ENCODE assay signal across 8 mouse cellular contexts in genomic region chr13:51793425-51793891, GRCm38 (mm10). TPM values are rescaled to one million over a fixed set of nuclear protein-coding genes. Genes with fewer than 3 reads are reported as not detected.
DNase-seq lines count a peak whose midpoint lies in the region; ATAC-seq and TF ChIP-seq lines count a peak whose summit lies in the region.

TSS of gene Sema4d (minus strand) at chr13:51793747.

- no peaks in the 10 kb centered on the region for H3K36me3 ChIP-seq in heart, adult 2 months (ENCODE audit: control insufficient read depth, insufficient read depth, low read length)
- H3K36me3 ChIP-seq in kidney, adult 2 months (ENCODE audit: control insufficient read depth, insufficient read depth, low read length): no peaks in the 10 kb centered on the region
- no peaks in the 10 kb centered on the region for H3K36me3 ChIP-seq in limb, embryonic 14.5 days (ENCODE audit: control insufficient read depth, insufficient read depth, low read length)
- H3K36me3 ChIP-seq in midbrain, embryonic 14.5 days (ENCODE audit: control insufficient read depth, insufficient read depth, low read length): no peaks in the 10 kb centered on the region
- no peaks in the 10 kb centered on the region for H3K36me3 ChIP-seq in spleen, adult 2 months (ENCODE audit: control insufficient read depth, insufficient read depth, low read length)

- no peak for TF ChIP-seq CTCF in heart, adult 2 months (IDR thresholded peaks at IDR 0.05)
- TF ChIP-seq CTCF in kidney, adult 2 months (conservative IDR thresholded peaks at IDR 0.05; ENCODE audit: insufficient read depth, insufficient read length, low read depth, low read length): no peak
- TF ChIP-seq CTCF in spleen, adult 2 months (IDR thresholded peaks at IDR 0.05; ENCODE audit: extremely low read depth, insufficient read depth, insufficient read length, insufficient replicate concordance): no peak

- no peak for TF ChIP-seq EP300 in heart, adult 2 months (IDR thresholded peaks at IDR 0.05; ENCODE audit: insufficient read depth, low read depth, low read length)

- peak; percentile 15 for DNase-seq in ovary, postnatal 10 days (ENCODE audit: low spot score)
- no peak for DNase-seq in ovary, adult 18-20 months (ENCODE audit: low spot score)
- DNase-seq in embryo, embryonic 11 days: peak; percentile 93
- peak; percentile 56 to 67 for DNase-seq in heart, adult 2 months
- peak; percentile 79 for DNase-seq in kidney, adult 2 months
- DNase-seq in limb, embryonic 14.5 days (ENCODE audit: low spot score): peak; percentile 80
- DNase-seq in midbrain, embryonic 14.5 days: peak; percentile 93
- peak in 1 of 2 experiments; percentile 76 for DNase-seq in spleen, adult 2 months (ENCODE audit: low read depth in 1 of 2, low spot score in 2 of 2)

- no peaks in the 10 kb centered on the region for H3K79me2 ChIP-seq in heart, adult 2 months (replicated peaks; ENCODE audit: control insufficient read depth, insufficient read depth, low read length)

- H3K9me3 ChIP-seq in limb, embryonic 14.5 days (ENCODE audit: control insufficient read depth, low read length): no peaks in the 10 kb centered on the region
- no peaks in the 10 kb centered on the region for H3K9me3 ChIP-seq in midbrain, embryonic 14.5 days (ENCODE audit: control insufficient read depth, low read length)

- H3K4me3 ChIP-seq in heart, adult 2 months: peak within 1 kb of the TSS; percentile 60
- H3K4me3 ChIP-seq in kidney, adult 2 months (ENCODE audit: insufficient read depth, low read depth, low read length): peak within 1 kb of the TSS; percentile 74
- peak within 1 kb of the TSS; percentile 82 for H3K4me3 ChIP-seq in limb, embryonic 14.5 days (replicated peaks; ENCODE audit: low read length)
- peak within 1 kb of the TSS; percentile 78 for H3K4me3 ChIP-seq in midbrain, embryonic 14.5 days (replicated peaks; ENCODE audit: low read depth, low read length)
- H3K4me3 ChIP-seq in spleen, adult 2 months (ENCODE audit: extremely low read depth, insufficient read depth, insufficient read length): peak within 1 kb of the TSS; percentile 88

- peaks cover 4% of the 10 kb centered on the region; the same call in 1 of the 2 replicates for H3K4me1 ChIP-seq in heart, adult 2 months (ENCODE audit: control insufficient read depth, insufficient read depth, low read length)
- peaks cover 17% of the 10 kb centered on the region; the same call in 1 of the 2 replicates for H3K4me1 ChIP-seq in kidney, adult 2 months (ENCODE audit: control insufficient read depth, insufficient read depth, low read length)
- peaks cover 10% of the 10 kb centered on the region for H3K4me1 ChIP-seq in limb, embryonic 14.5 days (ENCODE audit: control insufficient read depth, insufficient read depth, low read length)
- peaks cover 8% of the 10 kb centered on the region for H3K4me1 ChIP-seq in midbrain, embryonic 14.5 days (ENCODE audit: control insufficient read depth, insufficient read depth, low read length)
- peaks cover 26% of the 10 kb centered on the region for H3K4me1 ChIP-seq in spleen, adult 2 months (ENCODE audit: control insufficient read depth, insufficient read depth, insufficient read length)

- peak within 1 kb of the TSS; percentile 98 for H3K4me2 ChIP-seq in limb, embryonic 14.5 days (replicated peaks; ENCODE audit: low read depth, low read length, severe bottlenecking)
- H3K4me2 ChIP-seq in midbrain, embryonic 14.5 days (ENCODE audit: low read length): peak within 1 kb of the TSS; percentile 96

- intact Hi-C loops in heart, adult 2 months (cut with DNase I): no loop called here

- peak within 1 kb of the TSS; percentile 88 for H3K9ac ChIP-seq in heart, adult 2 months (ENCODE audit: low read depth, low read length)
- H3K9ac ChIP-seq in limb, embryonic 14.5 days (ENCODE audit: low read depth, low read length, severe bottlenecking): peak within 1 kb of the TSS; percentile 73
- peak within 1 kb of the TSS; percentile 85 for H3K9ac ChIP-seq in midbrain, embryonic 14.5 days (replicated peaks; ENCODE audit: low read length)

- WGBS in heart, adult 2 months: under 1% methylated on average over 38 of the region's 52 CpGs
- under 1% methylated on average over 47 of the region's 52 CpGs for WGBS in kidney, adult 2 months
- WGBS in limb, embryonic 14.5 days: 3% methylated on average over 29 of the region's 52 CpGs
- WGBS in midbrain, embryonic 14.5 days: under 1% methylated on average over 39 of the region's 52 CpGs
- WGBS in spleen, adult 2 months: under 1% methylated on average over 41 of the region's 52 CpGs

- H3K27me3 ChIP-seq in heart, adult 2 months (ENCODE audit: control insufficient read depth, insufficient read depth, low read length): no peaks in the 10 kb centered on the region
- no peaks in the 10 kb centered on the region for H3K27me3 ChIP-seq in kidney, adult 2 months (replicated peaks; ENCODE audit: control insufficient read depth, insufficient read depth, low read length)
- H3K27me3 ChIP-seq in limb, embryonic 14.5 days (ENCODE audit: control insufficient read depth, insufficient read depth, low read length): 0 out of 2 replicates have a peak, but pooled peaks cover 5% of the 10 kb centered on the region
- H3K27me3 ChIP-seq in midbrain, embryonic 14.5 days (ENCODE audit: control insufficient read depth, insufficient read depth, low read length): peaks cover 13% of the 10 kb centered on the region
- H3K27me3 ChIP-seq in spleen, adult 2 months (ENCODE audit: control insufficient read depth, insufficient read depth, low read length): no peaks in the 10 kb centered on the region

- no peak for TF ChIP-seq POLR2A in heart, adult 2 months (IDR thresholded peaks at IDR 0.05; ENCODE audit: insufficient read depth, low read depth, low read length)
- no peak for TF ChIP-seq POLR2A in kidney, adult 2 months (IDR thresholded peaks at IDR 0.05; ENCODE audit: low read depth, low read length)
- no peak for TF ChIP-seq POLR2A in limb, embryonic 14.5 days (IDR thresholded peaks at IDR 0.05; ENCODE audit: borderline replicate concordance, extremely low read depth, insufficient read depth, insufficient read length)
- TF ChIP-seq POLR2A in spleen, adult 2 months (IDR thresholded peaks at IDR 0.05; ENCODE audit: low read depth, low read length): peak; percentile 42; the same call in 1 of the 2 replicates

- peak within 1 kb of the TSS; percentile 83 for H3K27ac ChIP-seq in heart, adult 2 months
- H3K27ac ChIP-seq in kidney, adult 2 months (ENCODE audit: insufficient read depth, low read depth, low read length): peak within 1 kb of the TSS; percentile 62
- H3K27ac ChIP-seq in limb, embryonic 14.5 days (replicated peaks; ENCODE audit: low read depth, low read length): no peak within 1 kb of the TSS
- peak within 1 kb of the TSS; percentile 74 for H3K27ac ChIP-seq in midbrain, embryonic 14.5 days (replicated peaks; ENCODE audit: low read depth, low read length)
- H3K27ac ChIP-seq in spleen, adult 2 months (ENCODE audit: insufficient read depth, low read length): peak within 1 kb of the TSS; percentile 93

- peak; percentile 55 for ATAC-seq in limb, embryonic 14.5 days (ENCODE audit: low FRiP score, low read depth)
- ATAC-seq in midbrain, embryonic 14.5 days (ENCODE audit: low FRiP score, low TSS enrichment): peak; percentile 73

RNA-seq across cellular contexts. Expression of gene Sema4d, which starts in this region (rescaled TPM):
- total RNA-seq in heart, adult 2 months (2021): 10 to 100 TPM; 52.2 to 67.6 TPM
- 51.7 and 52.2 TPM in 2 replicates for polyA plus RNA-seq in heart, adult 2 months (2012; rRNA removed)
- polyA plus RNA-seq in kidney, adult 2 months (2012; rRNA removed): 87.8 and 93.2 TPM in 2 replicates
- polyA plus RNA-seq in limb, embryonic 14.5 days (2012; rRNA removed): 8.5 and 9.6 TPM in 2 replicates
- polyA plus RNA-seq in limb, embryonic 14.5 days (2014; fragmentation: Nextera tagmentation; extraction: Ambion mirVana): 6.8 and 8.0 TPM in 2 replicates
- 11.5 and 13.3 TPM in 2 replicates for polyA plus RNA-seq in midbrain, embryonic 14.5 days (2014; fragmentation: Nextera tagmentation; extraction: Ambion mirVana)
- polyA plus RNA-seq in spleen, adult 2 months (2012; rRNA removed): 77.0 and 103 TPM in 2 replicates
